Mouse (Mus musculus) stomach, embryonic 15.5 days (tissue): ENCODE data around the gene Faap24. TPM values are rescaled to one million over a fixed set of nuclear protein-coding genes. Genes with fewer than 3 reads are reported as not detected.

Source experiments
- polyA plus RNA-seq: library from polyadenylated mRNA; unstranded; fragments of >200 nt; fragmentation: Nextera tagmentation; extraction: Ambion mirVana; gene quantifications from 2 replicates; pipeline ENCODE4 v1.2.1, GENCODE M21; 2015

Gene Faap24
- polyA plus RNA-seq, 1 experiment from 2014 or later = 17.1 TPM

Other genes with a start within 250 kb of the Faap24 start
- 2.4 and 3.3 TPM in 2 replicates for gene Slc7a10, start 210.5 kb downstream of the Faap24 start, polyA plus RNA-seq
- 6.3 and 7.1 TPM in 2 replicates for gene Lrp3, start 181.3 kb downstream of the Faap24 start, polyA plus RNA-seq
- 13.2 and 13.7 TPM in 2 replicates for gene Gpatch1, start 78.4 kb downstream of the Faap24 start, polyA plus RNA-seq
- gene Rhpn2, start 62.7 kb downstream of the Faap24 start, polyA plus RNA-seq = 29.2 and 38.2 TPM in 2 replicates
- gene Cep89, start 199 bp upstream of the Faap24 start, polyA plus RNA-seq = 45.4 and 49.3 TPM in 2 replicates
- 12.6 and 15.0 TPM in 2 replicates for gene Slc7a9, start 52.0 kb upstream of the Faap24 start, polyA plus RNA-seq
- gene Tdrd12, start 140.9 kb upstream of the Faap24 start, polyA plus RNA-seq = 0.44 and 0.79 TPM in 2 replicates
- gene Nudt19, start 159.5 kb upstream of the Faap24 start, polyA plus RNA-seq = 91.1 and 95.5 TPM in 2 replicates
- gene Rgs9bp, start 188.7 kb upstream of the Faap24 start, polyA plus RNA-seq = 0.08 and 0.14 TPM in 2 replicates
- 31.3 and 33.4 TPM in 2 replicates for gene Ankrd27, start 189.4 kb upstream of the Faap24 start, polyA plus RNA-seq